Comparison of ENCODE assay signal across 17 mouse cellular contexts in the genomic region with DNA sequence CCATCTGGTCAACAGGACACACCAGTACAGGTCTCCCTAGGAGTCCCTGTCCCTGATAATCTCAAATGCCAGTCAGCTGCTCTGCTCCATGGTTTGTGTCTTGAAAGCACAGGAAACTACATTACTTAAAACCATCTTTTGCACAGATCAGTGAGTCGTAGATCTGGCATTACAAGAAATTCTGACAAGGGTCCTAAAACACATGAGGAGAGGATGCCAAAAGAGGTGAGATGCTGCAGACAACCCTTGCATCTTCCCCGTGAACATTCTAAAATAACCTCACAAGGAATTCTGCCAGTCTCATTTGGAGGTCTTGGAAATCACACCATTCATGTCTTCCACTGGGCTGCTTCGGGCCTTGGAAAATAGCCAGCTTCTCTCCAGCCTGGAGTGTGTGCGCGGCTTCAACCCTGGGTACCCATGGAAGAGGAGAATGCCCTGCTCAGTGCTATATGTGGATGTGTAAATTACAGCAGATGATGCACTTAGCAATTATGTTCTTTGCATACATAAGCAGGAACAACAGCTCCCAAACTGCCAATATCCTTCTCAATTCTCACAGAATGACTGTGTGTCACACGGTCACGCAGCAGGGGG.
DNase-seq lines count a peak whose midpoint lies in the region; ATAC-seq lines count a peak whose summit lies in the region.
"Had no signal": no experiment of that assay in that cellular context is flagged by ENCODE, and none has a peak within 500 bp of the region (broad histone marks: within the 10 kb centered on the region; RNA-seq: fewer than 3 reads in every experiment).

No protein-coding gene starts in this region.

- H3K9me3 ChIP-seq in neural tube, embryonic 13.5 days = no peaks in the 10 kb centered on the region
- H3K9me3 ChIP-seq in neural tube, embryonic 15.5 days (replicated peaks) = no peaks in the 10 kb centered on the region
- H3K9me3 ChIP-seq: limb, embryonic 10.5 days; liver, embryonic 13.5 days; neural tube, embryonic 12.5 days had no signal

- no peaks in the 10 kb centered on the region for H3K36me3 ChIP-seq in neural tube, embryonic 13.5 days
- H3K36me3 ChIP-seq in neural tube, embryonic 15.5 days = no peaks in the 10 kb centered on the region
- H3K36me3 ChIP-seq: limb, embryonic 10.5 days; liver, embryonic 13.5 days; neural tube, embryonic 12.5 days had no signal

- no peak overlapping the region for H3K4me2 ChIP-seq in neural tube, embryonic 13.5 days
- no peak overlapping the region for H3K4me2 ChIP-seq in neural tube, embryonic 15.5 days
- H3K4me2 ChIP-seq: liver, embryonic 13.5 days; neural tube, embryonic 12.5 days had no signal

- no peak overlapping the region for H3K4me3 ChIP-seq in neural tube, embryonic 13.5 days
- no peak overlapping the region for H3K4me3 ChIP-seq in neural tube, embryonic 15.5 days (replicated peaks)
- H3K4me3 ChIP-seq: limb, embryonic 10.5 days; liver, embryonic 13.5 days; neural tube, embryonic 12.5 days had no signal

- DNase-seq in frontal cortex, postnatal 25 days (ENCODE audit: low spot score in 2 of 2) = no peak
- no peak for DNase-seq in neural tube, embryonic 10.5 days (ENCODE audit: extremely low spot score, low spot score)
- peak; percentile 16 for DNase-seq in cerebellum, adult 9-11 months
- DNase-seq in adrenal gland, postnatal 36 days = no peak
- DNase-seq: embryo, embryonic 11 days; kidney, adult 18-20 months; kidney, postnatal 25 days; liver, embryonic 13.5 days; retina, postnatal 1 day; thymus, adult 18-20 months had no signal

- ATAC-seq in frontal cortex, adult (ENCODE audit: low TSS enrichment) = peak; percentile 84
- peak; percentile 63; the same call in 1 of the 2 replicates for ATAC-seq in neural tube, embryonic 13.5 days (ENCODE audit: low read depth)
- peak; percentile 86; the same call in 1 of the 2 replicates for ATAC-seq in neural tube, embryonic 15.5 days (ENCODE audit: low FRiP score)
- ATAC-seq: lung, postnatal 0 days; midbrain, embryonic 16.5 days had no signal

- 0 out of 2 replicates have a peak overlapping the region, but pooled peaks have one; percentile 43 for H3K27ac ChIP-seq in neural tube, embryonic 13.5 days (replicated peaks)
- H3K27ac ChIP-seq in neural tube, embryonic 15.5 days (replicated peaks) = peak overlapping the region; percentile 60
- H3K27ac ChIP-seq: limb, embryonic 10.5 days; liver, embryonic 13.5 days; neural tube, embryonic 12.5 days had no signal

- H3K27me3 ChIP-seq in neural tube, embryonic 13.5 days = no peaks in the 10 kb centered on the region
- H3K27me3 ChIP-seq in neural tube, embryonic 15.5 days (replicated peaks) = no peaks in the 10 kb centered on the region
- H3K27me3 ChIP-seq: liver, embryonic 13.5 days; neural tube, embryonic 12.5 days had no signal

- 73% methylated on average over 7 of the region's 7 CpGs for WGBS in neural tube, embryonic 13.5 days
- 52% methylated on average over 7 of the region's 7 CpGs for WGBS in neural tube, embryonic 15.5 days

- no peaks in the 10 kb centered on the region for H3K4me1 ChIP-seq in neural tube, embryonic 13.5 days (replicated peaks)
- peaks cover 7% of the 10 kb centered on the region; the same call in 1 of the 2 replicates for H3K4me1 ChIP-seq in neural tube, embryonic 15.5 days
- H3K4me1 ChIP-seq: limb, embryonic 10.5 days; liver, embryonic 13.5 days; neural tube, embryonic 12.5 days had no signal

- H3K9ac ChIP-seq in neural tube, embryonic 13.5 days = no peak overlapping the region
- H3K9ac ChIP-seq in neural tube, embryonic 15.5 days (replicated peaks) = no peak overlapping the region
- H3K9ac ChIP-seq: liver, embryonic 13.5 days; neural tube, embryonic 12.5 days had no signal
